Mouse (Mus musculus) c-Kit-positive CD71-positive TER-119-negative erythroid progenitor cells, embryonic 14.5 days (primary cell): ENCODE measurements around the gene Tmco1.
"Not testable (repeated sequence)": the region's sequence is repeated elsewhere in the genome, so short reads cannot be mapped to it uniquely, and the experiment has no call there.

Experiments
- DNase-seq: peaks from one replicate; pipeline ENCODE4 v3.0.0-alpha.2; 2013; ENCODE audit warnings: low read depth

Gene Tmco1

DNA sequence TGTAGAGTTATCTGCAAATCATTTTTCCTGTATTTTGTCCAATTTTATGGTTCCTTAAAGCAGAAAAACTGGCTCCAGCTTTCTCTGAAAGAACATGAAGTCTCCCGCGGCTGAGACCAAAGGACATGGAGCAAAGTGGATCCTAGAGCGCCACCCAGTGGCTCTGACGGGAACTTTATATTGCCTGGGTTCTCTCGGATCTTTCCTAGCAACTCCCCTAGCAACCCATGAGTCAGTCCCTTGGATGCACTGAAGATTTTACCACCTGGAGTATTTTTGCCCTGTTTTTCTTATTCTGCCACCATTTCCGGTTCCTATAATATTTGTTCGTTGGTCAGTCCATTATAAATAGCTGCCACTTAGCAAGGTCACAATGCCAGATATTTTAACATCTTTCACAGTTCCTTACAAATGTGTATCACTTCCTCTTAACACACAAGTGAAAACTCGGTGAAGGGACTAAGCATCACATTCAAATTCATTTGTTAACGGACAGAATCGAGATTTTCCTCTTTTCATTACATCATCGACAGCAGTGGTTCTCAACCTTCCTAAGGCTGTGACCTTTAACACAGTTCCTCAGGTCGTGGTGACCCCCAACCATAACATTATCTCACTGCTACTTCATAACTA, 29.4 kb downstream of the Tmco1 start:
- DNase-seq = peak; percentile 85

DNA sequence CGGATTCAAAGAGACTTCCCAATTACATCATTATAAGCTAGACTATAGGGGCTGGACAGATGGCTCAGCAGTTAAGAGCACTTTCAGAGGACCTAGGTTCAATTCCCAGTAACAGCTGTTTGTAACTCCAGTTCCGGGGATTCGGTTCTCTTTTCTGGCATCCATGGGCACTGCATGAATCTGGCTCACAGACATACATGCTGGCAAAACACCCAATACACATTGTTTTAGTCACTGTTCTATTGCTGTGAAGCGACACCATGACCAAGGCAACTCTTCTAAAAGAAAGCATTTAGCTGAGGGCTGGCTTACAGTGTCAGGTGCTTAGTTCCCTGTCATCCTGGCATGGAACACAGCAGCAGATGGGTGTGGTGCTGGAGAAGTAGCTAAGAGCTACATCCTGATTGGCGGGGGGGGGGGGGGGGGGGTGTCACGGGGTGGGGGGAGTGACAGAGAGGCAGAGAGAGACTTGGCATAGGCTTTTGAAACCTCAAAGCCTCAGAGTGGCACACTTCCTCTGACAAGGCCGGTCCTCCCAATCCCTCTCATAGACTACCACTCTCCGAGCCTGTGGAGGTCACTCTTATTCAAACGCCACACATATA, 31.1 kb downstream of the Tmco1 start:
- no peak for DNase-seq

DNA sequence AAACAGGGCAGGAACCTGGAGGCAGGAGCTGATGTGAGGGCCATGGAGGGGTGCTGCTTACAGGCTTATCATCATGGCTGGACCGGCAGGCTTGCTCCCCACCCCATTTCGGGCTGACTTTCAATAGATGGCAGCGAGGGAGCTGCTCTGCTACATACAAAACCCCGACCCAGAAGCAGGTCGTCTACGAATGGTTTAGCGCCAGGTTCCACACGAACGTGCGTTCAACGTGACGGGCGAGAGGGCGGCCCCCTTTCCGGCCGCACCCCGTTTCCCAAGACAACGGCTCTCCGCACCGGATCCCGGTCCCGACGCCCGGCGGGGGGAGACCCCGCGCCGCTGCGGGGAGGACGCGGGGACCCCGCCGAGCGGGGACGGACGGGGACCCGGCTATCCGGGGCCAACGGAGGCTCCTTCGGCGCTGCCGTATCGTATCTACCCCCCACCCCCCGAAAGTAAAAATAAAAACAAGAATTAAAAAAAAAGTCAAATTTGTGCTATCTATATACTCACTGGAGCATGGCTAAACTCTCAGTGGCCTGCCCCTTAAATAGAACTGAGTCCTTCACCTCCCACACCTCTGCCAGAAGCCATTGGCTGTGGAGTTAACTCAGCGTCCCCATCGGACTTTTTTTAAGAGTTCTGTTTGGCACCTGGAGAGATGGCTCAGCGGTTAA, 32.1 kb downstream of the Tmco1 start:
- DNase-seq = no peak

DNA sequence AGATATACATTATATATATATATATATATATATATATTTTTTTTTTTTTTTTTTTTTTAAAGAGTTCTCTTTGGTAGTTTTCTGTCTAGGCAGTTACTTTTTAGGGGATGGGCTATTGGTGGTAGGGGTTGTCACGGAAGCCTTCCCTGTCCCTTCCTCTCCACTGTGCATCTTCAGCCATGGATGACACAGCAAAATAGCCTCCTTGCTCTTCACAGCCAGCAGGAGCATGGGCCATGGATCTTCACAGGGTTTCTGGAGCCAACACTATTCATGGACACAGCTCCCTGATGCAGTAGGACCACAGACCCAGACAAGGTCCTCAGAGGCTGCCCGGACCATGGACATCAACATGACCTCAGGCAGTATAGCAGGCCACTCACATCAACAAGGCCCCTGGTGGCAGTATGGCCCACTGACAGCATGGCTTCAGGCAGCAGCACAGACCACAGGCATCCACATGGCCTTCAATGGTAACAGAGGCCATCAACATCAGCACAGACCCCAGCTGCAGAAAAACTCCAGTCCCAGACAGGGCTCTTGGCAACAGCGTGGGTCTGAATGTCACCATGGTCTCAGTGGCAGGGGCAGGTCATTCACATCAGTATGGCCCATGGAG, 32.8 kb downstream of the Tmco1 start:
- DNase-seq = no peak

DNA sequence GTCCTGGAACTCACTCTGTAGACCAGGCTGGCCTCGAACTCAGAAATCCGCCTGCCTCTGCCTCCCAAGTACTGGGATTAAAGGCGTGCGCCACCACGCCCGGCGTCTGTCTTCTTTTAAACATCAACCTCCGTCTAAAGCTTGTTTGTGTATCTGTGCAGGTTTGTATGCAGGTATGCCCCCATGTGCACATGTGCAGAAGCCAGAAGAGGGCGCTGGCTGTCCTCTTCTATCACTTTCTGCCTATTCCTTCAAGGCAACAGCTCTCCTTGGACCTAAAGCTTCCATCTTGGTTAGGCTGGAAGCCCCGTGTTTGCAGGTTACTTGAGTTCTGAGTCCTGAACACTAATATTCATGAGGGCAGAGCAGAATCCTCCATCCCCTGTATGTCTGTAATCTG, 34.7 kb downstream of the Tmco1 start:
- DNase-seq = no peak

DNA sequence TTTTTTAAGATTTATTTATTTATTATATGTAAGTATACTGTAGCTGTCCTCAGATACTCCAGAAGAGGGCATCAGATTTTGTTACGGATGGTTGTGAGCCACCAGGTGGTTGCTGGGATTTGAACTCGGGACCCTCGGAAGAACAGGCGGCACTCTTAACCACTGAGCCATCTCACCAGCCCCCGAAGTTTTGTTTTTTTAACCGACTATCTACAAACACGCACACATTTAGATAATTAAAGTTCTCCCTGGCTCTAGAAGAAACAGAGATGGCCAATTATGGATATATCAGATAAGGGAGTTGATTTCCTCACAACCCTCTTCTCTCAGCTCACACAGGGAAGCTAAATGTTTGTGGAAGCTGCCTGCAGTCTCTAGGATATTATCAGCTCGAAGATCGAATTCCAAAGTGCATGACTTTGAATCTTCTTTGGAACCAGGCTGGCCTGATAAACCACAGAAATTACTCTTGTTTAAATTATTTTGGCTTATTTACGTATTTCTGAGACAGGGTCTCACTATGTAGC, 37.9 kb downstream of the Tmco1 start:
- DNase-seq = not testable (repeated sequence)

DNA sequence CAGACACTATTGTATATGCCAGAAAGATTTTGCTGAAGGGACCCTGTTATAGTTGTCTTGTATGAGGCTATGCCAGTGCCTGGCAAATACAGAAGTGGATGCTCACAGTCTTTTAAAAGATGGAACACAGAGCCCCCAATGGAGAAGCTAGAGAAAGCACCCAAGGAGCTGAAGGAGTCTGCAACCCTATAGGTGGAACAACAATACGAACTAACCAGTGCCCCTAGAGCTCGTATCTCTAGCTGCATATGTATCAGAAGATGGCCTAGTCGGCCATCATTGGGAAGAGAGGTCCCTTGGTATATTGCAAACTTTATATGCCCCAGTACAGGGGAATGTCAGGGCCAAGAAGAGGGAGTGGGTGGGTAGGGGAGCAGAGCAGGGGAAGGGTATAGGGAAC, 41.0 kb downstream of the Tmco1 start:
- DNase-seq = not testable (repeated sequence)

DNA sequence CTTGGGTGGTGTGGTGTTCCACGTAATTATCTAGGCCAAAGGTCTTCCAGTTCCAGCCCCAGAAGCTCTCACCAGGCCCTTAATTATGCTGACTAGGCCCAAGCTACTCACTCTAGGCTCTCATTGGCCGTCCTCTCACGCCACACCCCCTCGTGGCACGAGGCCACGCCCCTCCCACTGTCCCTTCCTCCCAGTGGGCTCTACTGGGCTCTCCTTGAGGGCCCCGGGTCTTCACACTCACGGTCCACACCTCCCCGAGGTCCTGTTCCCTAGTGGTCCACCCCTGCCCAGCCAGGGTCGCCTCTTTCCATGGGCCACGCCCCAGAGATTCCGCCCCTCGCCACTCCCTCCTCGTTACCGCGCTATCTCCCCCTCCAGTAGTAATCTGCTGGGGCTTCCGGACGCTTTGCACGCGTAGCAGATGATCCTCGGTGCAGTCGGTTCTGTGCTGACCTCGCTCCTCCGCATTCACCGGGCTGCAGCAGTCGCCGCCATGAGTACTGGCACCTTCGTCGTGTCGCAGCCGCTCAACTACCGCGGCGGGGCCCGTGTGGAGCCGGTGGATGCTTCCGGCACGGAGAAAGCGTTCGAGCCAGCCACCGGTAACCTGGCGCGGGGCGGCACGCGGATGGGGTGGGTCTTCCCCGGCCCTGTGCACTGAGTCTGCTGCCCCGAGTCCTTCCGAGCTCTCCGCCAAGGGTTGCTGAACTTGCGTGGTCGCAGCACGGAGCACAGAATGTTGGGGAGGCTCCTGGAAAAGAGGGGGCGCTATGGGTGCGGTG, 41.8 kb downstream of the Tmco1 start, which contains the start of gene Aldh9a1:
Gene Aldh9a1, plus strand, starts transcription at position 177 of the 782 bp plus-strand sequence.
- peak; percentile 76 for DNase-seq

DNA sequence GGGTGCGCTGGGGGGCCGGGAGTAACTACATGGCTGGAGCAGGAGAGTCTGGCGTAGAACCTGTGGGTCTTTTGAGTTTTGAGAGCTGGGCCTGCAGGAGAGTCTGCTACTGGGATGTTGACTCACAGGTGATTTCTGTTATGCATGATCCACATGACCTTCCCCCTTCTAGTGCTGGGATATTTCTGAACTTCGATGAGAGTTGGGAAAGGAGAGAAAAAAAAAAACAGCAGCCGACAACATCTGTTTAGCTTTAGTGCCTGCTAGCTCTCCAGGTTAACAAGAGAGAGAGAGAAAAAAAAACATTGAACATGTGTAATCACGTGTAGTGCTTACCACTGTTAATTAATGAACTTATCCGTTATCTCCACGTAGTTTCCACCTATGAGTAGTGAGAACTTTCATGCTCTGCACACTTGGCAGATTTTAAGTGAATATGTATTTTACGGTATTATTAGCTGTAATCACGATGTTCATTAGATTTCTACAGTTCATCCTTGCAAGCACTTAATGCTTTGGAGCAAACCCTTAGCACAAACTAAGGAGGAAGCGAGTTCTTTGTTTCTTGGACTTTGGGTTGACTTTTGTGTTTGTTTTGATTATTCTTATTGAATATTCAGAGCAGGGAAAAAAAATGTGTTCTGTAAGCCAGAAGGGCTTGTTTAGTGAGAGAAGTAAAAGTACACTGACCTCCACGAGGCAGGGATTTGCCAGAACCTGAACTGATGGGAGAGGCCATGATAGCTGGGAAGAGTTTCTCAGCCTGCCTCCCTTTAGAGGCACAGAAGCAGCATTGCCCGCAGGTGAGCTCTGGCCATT, 42.6 kb downstream of the Tmco1 start:
- DNase-seq = no peak

DNA sequence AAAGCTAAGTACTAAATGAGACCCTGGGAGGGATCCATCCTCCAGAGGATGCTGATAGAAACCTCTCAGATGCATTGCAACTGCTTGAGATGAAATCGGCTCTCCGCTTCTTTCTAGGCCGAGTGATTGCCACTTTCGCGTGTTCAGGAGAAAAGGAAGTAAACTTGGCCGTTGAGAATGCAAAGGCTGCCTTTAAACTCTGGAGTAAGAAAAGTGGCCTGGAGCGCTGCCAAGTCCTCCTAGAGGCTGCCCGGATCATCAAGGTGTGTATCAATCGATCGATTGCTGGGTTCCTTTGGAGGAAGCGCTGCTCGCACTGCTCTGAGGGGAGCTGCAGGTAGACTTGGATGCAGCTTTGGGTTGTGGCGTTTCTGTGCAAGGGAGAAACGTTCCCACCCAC, 44.2 kb downstream of the Tmco1 start:
- DNase-seq = no peak

DNA sequence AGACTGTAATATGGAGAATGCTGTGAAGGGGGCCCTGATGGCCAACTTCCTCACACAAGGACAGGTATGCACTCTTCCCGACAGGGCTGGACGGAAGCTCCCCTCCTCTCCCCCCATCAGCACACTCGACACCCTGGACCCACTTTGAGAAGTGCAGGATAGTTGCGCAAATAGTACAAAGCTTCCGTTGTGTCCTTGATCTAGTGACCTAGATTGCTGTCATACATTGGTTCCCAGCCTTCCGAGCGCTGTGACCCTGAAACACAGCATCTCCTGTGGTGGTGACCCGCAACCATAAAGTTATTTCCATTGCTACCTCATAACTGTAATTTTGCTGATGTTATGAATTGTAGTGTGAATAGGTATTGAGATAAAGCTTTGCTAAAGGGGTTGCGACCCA, 49.2 kb downstream of the Tmco1 start:
- DNase-seq = no peak

DNA sequence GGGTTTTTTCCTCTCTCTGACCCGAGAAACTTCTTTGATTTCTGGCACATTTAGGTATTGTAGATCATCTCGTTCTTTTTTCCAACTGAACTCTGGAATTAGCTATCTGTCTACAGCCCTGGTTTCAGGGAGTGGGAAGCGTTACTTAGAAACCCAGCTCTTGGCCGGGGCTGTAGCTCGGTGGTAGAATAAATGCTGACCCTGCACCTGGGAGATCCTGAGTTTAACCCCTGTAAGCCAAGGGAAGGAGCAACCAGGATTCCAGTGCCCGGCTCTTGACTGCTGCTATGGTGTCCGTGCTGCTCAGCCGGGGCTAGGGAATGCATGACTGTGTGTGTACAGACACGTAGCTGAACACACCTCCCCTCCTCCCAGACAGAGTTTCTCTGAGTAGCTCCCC, 50.6 kb downstream of the Tmco1 start:
- DNase-seq = no peak

DNA sequence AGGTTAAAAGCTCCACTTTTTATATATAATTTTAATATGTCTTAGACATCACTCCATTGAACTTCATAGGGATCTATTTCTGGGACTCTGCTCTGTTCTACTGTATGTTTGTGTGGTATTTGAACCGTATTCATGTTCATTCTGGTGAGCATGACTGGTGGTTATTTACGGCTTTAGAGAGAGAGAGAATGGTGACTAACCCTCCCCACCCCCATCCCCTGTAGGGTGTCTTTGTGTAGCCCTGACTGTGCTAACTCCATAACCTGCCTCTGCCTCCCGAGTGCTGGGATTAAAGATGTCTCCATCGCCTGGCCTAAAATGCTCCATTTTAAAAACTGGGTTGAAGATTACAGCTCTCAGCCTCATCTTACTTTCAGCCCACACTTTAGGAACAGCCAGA, 52.1 kb downstream of the Tmco1 start:
- no peak for DNase-seq

DNA sequence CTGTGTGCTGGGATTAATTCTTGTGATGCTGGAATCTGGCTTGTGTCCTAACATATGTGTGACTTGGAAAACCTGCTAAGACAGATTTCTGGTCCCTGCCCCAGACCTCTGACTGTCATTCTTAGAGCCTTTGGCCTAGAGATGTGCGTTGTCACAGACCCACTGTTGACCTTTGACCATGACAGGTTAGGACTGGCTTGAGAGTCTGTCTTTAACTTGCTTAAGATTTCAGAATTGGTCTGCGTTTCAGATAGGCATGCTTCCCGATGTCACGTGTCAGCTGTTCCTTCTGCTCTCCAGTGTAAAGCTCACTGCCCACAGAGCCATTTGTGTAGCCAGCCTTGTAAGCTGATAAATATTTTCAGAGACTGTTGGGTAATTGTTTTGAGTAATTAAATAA, 54.6 kb downstream of the Tmco1 start:
- no peak for DNase-seq

DNA sequence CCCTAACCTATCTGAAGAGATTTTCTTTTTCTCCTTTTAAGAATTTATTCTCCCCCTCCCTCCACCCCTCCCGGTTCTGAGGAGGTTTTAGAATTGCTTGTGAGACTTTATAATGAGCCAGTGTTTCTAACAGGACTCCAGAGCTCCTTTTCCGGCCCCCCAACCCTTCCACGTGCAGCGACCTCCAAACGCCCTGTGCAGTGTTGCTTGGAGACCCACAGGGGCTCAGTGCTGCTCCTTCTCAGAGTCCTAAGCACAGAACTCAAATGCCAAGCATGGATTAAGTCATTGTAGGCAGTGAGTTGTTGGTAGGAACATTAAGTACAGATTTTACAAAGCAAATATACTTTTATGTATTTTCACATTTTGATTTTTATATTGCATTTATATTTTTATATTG, 55.1 kb downstream of the Tmco1 start:
- no peak for DNase-seq

DNA sequence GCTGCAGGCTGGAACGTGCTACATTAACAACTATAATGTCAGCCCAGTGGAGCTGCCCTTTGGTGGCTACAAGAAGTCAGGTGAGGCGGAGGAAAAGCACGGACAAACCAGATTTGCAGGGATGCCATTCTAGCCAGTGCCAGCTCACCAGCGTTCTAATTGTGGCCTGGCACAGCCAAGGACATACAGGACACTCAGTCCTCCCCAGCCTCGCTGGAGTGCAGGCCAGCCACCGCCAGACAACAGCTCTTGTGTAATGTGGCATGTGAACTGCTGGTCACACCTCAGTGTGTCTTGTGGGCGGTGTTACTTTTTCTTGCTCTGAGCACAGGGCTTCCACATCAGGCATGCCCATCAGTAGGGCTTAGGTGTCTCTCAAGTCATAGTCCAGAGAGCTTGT, 57.6 kb downstream of the Tmco1 start:
- no peak for DNase-seq

DNA sequence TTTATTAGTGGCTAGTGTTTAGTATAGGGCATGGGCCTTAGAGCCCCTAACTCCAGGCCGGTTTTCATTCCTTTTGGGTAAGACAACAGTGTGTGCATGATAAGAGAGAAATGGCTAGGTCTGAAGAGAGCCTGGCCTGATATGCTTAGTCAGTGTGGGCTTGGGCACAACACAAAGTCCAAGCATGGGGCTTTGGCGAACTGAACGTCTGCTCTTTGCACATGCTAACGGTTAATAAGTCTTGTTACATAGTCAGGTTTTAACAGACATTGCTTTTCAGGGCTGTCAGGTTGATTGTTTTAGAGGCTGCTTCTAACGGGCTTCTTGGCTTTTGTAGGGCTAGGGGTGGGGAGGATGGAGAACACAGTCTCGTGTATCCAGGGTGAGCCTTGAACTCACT, 58.4 kb downstream of the Tmco1 start:
- DNase-seq = no peak

DNA sequence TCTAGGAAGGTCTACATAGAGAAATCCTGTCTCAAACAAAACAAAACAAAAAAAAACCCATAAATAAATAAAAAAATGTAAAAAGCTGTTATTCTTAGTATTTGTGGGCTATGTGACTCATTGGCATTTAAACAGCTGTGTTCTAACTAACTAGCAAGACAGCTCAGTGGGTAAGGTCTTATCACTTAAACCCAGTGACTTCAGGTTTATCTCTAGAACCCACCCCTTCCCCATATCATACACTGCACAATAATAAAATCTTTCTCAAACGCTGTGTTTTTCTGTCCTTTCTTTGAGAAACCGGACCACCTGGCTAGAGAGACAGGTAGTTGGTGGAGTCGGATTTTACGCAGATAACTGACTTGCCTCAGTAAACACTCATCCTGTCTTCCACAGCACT, 59.8 kb downstream of the Tmco1 start:
- DNase-seq = no peak

DNA sequence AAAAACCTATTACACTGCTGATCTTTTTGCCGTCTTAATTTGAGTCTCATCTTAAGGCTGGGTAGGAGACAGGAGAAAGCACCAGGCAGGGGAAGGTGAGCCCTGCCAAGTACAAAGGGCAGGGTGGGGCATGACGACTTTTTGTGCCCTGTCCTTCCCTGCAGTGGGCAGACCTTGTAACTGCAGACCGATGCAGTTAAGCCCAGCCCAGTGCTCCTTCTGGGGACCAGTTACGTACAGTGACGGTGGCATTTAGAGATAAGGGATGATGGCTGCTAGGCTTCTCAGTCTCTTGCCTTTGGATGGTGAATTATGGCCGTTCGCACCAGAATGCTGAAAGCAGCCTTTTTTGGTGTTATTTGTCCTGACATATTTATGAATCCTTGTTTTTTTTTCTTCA, 60.3 kb downstream of the Tmco1 start:
- DNase-seq = no peak

DNA sequence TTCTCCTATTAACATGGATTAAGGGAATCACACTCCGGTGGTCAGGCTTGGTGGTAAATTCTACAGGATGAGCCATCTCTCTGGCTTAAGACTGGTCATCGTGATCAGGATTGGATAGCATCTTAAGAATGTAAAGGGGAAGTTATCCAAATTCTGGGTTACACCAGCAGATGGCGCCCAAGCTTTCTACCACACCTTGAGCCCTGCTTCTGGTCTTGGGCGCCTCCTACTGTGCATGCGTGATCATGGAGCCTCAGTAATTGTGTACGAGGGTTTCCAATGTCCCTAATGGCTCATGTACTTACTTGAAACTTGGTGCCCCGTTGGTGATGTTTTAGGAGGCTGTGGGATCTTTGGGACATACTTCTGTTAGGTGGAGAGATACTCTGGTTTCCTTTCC, 61.7 kb downstream of the Tmco1 start:
- DNase-seq = peak; percentile 94

DNA sequence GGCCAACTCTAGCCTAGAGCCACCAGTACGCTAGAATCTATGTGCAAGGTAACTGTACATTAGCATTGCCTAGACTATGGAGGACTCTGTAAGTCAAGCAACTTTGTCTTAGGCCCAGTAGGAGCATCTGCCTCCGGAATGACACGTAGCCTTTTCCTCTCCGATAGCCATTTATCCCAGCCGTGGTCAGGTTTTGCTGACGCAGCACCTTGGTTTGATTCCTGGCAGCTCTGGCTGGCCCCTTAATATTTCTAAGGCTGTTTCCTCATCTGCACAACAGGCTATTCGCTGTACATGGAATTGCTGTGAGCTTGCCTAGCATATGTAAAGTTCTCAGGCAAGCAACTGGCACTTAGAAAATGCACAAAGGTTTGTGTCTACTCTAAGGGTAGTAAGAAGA, 64.6 kb downstream of the Tmco1 start:
- DNase-seq = no peak
